Mouse (Mus musculus) limb, embryonic 14.5 days (tissue): ENCODE measurements around the gene Hmmr. TPM values are rescaled to one million over a fixed set of nuclear protein-coding genes. Genes with fewer than 3 reads are reported as not detected.

Experiments used
- ATAC-seq: fragments of 200-750 bp; cut with Nextera tagmentation; 2 replicates; pipeline ENCODE4 v1.8.0; 2017; ENCODE audit warnings: low read depth, moderate number of reproducible peaks, moderate TSS enrichment; ENCODE audit not compliant: low FRiP score
- DNase-seq: peaks from one replicate; pipeline ENCODE4 v3.0.0-alpha.2; 2015; ENCODE audit warnings: low spot score
- H3K27ac ChIP-seq: fragments of 300-500 bp; sonication (generic); replicated peaks from 2 replicates; pipeline ENCODE4 v1.5.1; 2014; ENCODE audit warnings: low read depth, mild to moderate bottlenecking, low read length, moderate library complexity, mixed read lengths
- H3K27me3 ChIP-seq: fragments of 300-500 bp; sonication (generic); 2 replicates; pipeline ENCODE4 v1.6.1; 2014; ENCODE audit warnings: low read length, mixed read lengths; ENCODE audit not compliant: control insufficient read depth, insufficient read depth
- H3K36me3 ChIP-seq: fragments of 300-500 bp; sonication (generic); 2 replicates; pipeline ENCODE4 v1.6.1; 2014; ENCODE audit warnings: mild to moderate bottlenecking, low read length, moderate library complexity, mixed read lengths; ENCODE audit not compliant: control insufficient read depth, insufficient read depth
- H3K4me1 ChIP-seq: fragments of 300-500 bp; sonication (generic); 2 replicates; pipeline ENCODE4 v1.6.1; 2014; ENCODE audit warnings: antibody characterized with exemption, low read length, mixed read lengths; ENCODE audit not compliant: control insufficient read depth, insufficient read depth
- H3K4me2 ChIP-seq: fragments of 300-500 bp; sonication (generic); replicated peaks from 2 replicates; pipeline ENCODE4 v1.6.1; 2014; ENCODE audit warnings: low read depth, mild to moderate bottlenecking, low read length, moderate library complexity; ENCODE audit not compliant: severe bottlenecking
- H3K4me3 ChIP-seq: fragments of 300-500 bp; sonication (generic); replicated peaks from 2 replicates; pipeline ENCODE4 v1.5.1; 2014; ENCODE audit warnings: low read length
- H3K9ac ChIP-seq: fragments of 300-500 bp; sonication (generic); 2 replicates; pipeline ENCODE4 v1.6.1; 2014; ENCODE audit warnings: mild to moderate bottlenecking, low read depth, low read length, moderate library complexity; ENCODE audit not compliant: severe bottlenecking
- H3K9me3 ChIP-seq: fragments of 300-500 bp; sonication (generic); 2 replicates; pipeline ENCODE4 v1.6.1; 2016; ENCODE audit warnings: low read length; ENCODE audit not compliant: control insufficient read depth
- POLR2A ChIP-seq: fragments of 200-500 bp; IDR thresholded peaks from 2 replicates; pipeline ENCODE4 v1.8.0; 2012; ENCODE audit warnings: inconsistent platforms, mild to moderate bottlenecking, moderate library complexity, borderline replicate concordance; ENCODE audit not compliant: insufficient read depth, insufficient read length; ENCODE audit errors: extremely low read depth
- WGBS: fragments of 180-500 bp; shearing (Covaris S2); extraction: QIAGEN DNeasy Blood & Tissue Kit; methylation state at CpG from one replicate; pipeline ENCODE4 v1.1.7; 2014; 5-methylcytosine and 5-hydroxymethylcytosine counted together
- polyA plus RNA-seq, 2 experiments: library from polyadenylated mRNA; depleted of rRNA in 1 of 2; stranded (reverse) in 1 of 2; unstranded in 1 of 2; fragments of >200 nt; fragmentation: Nextera tagmentation in 1 of 2; extraction: Ambion mirVana in 1 of 2; gene quantifications; 2 replicates each; pipeline versions ENCODE4 v1.2.1 to v1.2.3; 2012 to 2014

Hmmr gene
- polyA plus RNA-seq (2012; rRNA removed) (24.1 and 26.4 TPM in 2 replicates), polyA plus RNA-seq (2014; fragmentation: Nextera tagmentation; extraction: Ambion mirVana) (34.0 and 40.1 TPM in 2 replicates)

DNA sequence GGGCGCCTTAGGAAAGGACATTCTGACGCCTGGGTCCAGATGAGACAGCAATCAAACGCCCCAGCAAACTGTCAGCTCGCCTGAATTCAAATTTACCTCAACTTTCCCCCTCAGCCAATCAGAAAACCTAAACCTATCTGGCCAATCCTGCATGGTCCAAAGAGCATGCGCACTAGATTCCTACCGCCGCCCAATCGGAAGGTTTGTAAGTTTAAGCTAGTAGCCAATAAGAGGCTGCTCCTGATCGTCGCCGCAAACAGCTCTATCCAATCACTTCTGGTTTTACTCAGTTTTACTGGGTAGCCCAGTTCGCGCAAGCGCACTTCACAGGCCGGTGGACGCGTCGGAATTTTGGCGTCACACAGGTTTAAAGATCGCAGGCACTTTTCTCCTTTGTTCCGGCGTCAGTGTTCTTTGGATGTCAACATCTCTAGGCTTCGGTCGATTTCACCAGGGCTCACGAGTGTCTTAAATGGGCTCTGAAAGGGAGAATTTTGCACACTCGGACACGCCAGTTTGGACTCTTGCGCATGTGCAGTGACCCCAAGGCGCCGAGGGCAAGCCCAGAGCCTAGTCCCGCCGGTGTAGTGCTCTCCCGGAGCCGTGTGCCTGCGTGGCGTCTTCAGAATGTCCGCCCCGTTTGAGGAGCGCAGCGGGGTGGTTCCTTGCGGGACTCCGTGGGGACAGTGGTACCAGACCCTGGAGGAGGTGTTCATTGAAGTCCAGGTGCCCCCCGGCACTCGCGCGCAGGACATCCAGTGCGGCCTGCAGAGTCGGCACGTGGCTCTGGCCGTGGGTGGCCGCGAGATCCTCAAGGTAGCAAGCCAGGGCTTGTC, at the start of gene Hmmr, which contains the start of gene Nudcd2:
TSS of gene Hmmr (minus strand) at position 84 of the 836 bp plus-strand sequence.
TSS of gene Nudcd2 (plus strand) at position 329 of the 836 bp plus-strand sequence.
- H3K36me3 ChIP-seq: peaks cover 27% of the 10 kb centered on the region
- H3K4me1 ChIP-seq: peaks cover 19% of the 10 kb centered on the region
- WGBS: under 1% methylated on average over 48 of the region's 52 CpGs
- TF ChIP-seq POLR2A: no peak
- H3K9me3 ChIP-seq: no peaks in the 10 kb centered on the region
- DNase-seq (peak; percentile 99), ATAC-seq (peak; percentile 100)
- H3K9ac ChIP-seq: peak within 1 kb of the TSS; percentile 96
- peak within 1 kb of the TSS; percentile 93 for H3K4me3 ChIP-seq
- H3K4me2 ChIP-seq: peak within 1 kb of the TSS; percentile 89
- no peaks in the 10 kb centered on the region for H3K27me3 ChIP-seq
- peak within 1 kb of the TSS; percentile 84 for H3K27ac ChIP-seq

DNA sequence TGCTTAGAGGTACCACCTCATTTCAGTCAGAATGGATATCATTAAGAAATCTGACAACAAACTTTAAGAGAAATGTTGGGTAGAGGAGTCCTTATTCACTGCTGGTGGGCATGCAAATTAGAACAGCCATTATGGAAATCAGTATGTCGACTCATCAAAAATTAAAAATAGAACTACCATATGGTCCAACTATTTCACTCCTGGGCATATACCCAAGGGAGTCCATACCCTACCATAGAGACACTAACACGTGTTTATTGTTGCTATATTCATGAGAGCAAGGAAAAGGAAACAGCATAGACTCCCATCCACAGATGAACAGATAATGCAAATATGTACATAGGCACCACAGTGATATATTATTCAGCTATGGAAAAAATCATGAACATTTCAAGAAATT, 48.6 kb upstream of the Hmmr start:
- ATAC-seq: no peak
- Histone ChIP-seq H3K9ac (no peak overlapping the region), H3K9me3 (no peaks in the 10 kb centered on the region), H3K4me1 (no peaks in the 10 kb centered on the region), H3K27me3 (no peaks in the 10 kb centered on the region), H3K36me3 (no peaks in the 10 kb centered on the region), H3K4me2 (no peak overlapping the region), H3K4me3 (no peak overlapping the region), H3K27ac (no peak overlapping the region)
- 68% methylated on average over 2 of the region's 2 CpGs for WGBS
- DNase-seq: no peak
- TF ChIP-seq POLR2A: no peak

DNA sequence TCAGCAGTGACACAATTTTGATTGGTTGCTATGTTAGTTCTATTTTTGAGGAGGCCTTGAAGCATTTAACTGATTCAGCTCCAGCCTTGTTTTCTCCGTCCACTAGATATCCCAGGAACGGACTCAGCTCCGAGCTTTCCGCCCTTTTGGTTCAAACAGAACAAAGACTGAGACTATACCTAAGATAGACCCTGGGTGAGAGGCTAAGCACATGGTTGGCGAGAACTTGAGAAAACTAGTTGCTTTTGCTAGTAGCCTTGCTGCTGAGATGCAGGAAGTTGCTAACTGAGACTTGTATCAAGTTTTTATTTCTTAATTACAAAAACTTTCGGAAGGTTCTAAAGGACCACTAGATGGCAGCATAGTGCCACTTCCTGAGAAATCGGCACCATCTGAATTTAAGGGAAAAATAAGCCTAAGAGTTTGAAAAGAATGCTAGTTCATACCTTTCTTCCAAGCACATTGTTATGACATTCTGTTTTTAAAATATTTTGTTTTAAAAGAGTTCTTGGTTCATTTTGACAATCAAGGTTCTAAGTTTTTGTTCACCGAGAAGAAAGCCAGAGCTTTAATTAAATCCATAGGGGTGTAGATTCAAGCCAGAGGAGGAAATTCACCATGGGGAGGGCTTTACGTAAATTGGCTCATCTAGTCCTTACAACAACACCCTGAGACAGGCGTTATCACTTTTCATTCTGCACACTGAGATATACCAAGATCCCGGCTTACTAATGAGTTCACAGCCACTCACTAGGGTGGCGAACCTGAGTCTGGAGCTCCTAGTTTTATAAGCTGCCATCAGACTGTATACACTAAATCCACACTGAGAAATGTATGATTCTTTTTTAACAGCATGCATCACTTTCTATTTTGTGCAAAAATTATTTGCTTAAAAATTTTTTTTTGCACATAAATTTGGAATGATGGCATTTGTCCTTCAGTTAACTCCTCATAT, 42.4 kb upstream of the Hmmr start:
- Histone ChIP-seq H3K4me1 (no peaks in the 10 kb centered on the region), H3K27me3 (no peaks in the 10 kb centered on the region), H3K4me2 (peak overlapping the region; percentile 27; the same call in 1 of the 2 replicates), H3K36me3 (no peaks in the 10 kb centered on the region), H3K9me3 (no peaks in the 10 kb centered on the region), H3K9ac (no peak overlapping the region), H3K27ac (no peak overlapping the region), H3K4me3 (peak overlapping the region; percentile 1; the same call in 1 of the 2 replicates)
- peak; percentile 77 for DNase-seq
- no peak for ATAC-seq
- no peak for TF ChIP-seq POLR2A
- WGBS: 43% methylated on average over 12 of the region's 12 CpGs

DNA sequence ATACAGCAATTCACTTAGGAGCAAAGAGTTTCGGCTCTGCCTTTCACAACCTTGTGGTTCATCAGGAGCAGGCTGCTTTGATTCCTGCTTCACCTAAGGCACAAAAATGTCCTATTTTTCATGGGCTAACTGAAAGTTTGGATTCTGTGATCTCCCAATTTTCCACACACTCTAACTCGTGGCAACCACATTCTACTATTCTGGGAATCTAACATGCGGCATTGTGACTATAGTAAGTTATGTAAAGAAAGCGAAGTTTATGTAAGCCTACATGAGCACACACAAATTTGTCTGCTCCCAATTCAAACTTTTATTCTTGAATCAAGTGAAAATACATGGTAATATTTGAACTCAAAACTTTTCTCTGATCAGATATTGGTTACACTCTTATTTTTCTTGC, 31.5 kb upstream of the Hmmr start:
- no peak for DNase-seq
- 83% methylated on average over 4 of the region's 4 CpGs for WGBS
- H3K4me2 ChIP-seq: no peak overlapping the region
- H3K9ac ChIP-seq: no peak overlapping the region
- no peaks in the 10 kb centered on the region for H3K27me3 ChIP-seq
- H3K36me3 ChIP-seq: no peaks in the 10 kb centered on the region
- H3K27ac ChIP-seq: no peak overlapping the region
- no peak for TF ChIP-seq POLR2A
- H3K4me3 ChIP-seq: no peak overlapping the region
- no peaks in the 10 kb centered on the region for H3K4me1 ChIP-seq
- H3K9me3 ChIP-seq: no peaks in the 10 kb centered on the region
- no peak for ATAC-seq

GRCm38 (mm10) chr11:40763395-40763794, 30.2 kb upstream of the Hmmr start:
- Histone ChIP-seq H3K9ac (no peak overlapping the region), H3K4me1 (no peaks in the 10 kb centered on the region), H3K36me3 (no peaks in the 10 kb centered on the region), H3K4me3 (no peak overlapping the region), H3K27me3 (no peaks in the 10 kb centered on the region), H3K27ac (no peak overlapping the region), H3K9me3 (no peaks in the 10 kb centered on the region), H3K4me2 (no peak overlapping the region)
- DNase-seq (no peak), ATAC-seq (no peak)
- TF ChIP-seq POLR2A: no peak
- 20% methylated on average over 2 of the region's 2 CpGs for WGBS
